Mouse (Mus musculus) adrenal gland, postnatal 36 days (tissue): ENCODE measurements around the gene Bid. TPM values are rescaled to one million over a fixed set of nuclear protein-coding genes. Genes with fewer than 3 reads are reported as not detected.

Source experiments
- DNase-seq, 2 experiments: peaks; one replicate each; pipeline ENCODE4 v3.0.0; 2021; ENCODE audit warnings: mixed read lengths in 1 of 2
- long read RNA-seq, 2 experiments: library from polyadenylated mRNA; stranded (forward); transcript quantifications; one replicate each; pipeline ENCODE4 v2.0.0; 2021; ENCODE audit warnings: borderline sequencing depth in 2 of 2
- total RNA-seq, 2 experiments: library from RNA; stranded (reverse); gene quantifications; 2 replicates each; pipeline ENCODE4 v1.2.3; 2021

Bid gene
- total RNA-seq = 1 to 10 TPM; 4.5 to 5.9 TPM
- long read RNA-seq, experiment 1, transcript Bid-201 (6 exons, 2,189 nt) = major isoform, 16 of 21 reads
- long read RNA-seq, experiment 1, partial matches to known transcripts = 0 of 21 reads
- long read RNA-seq, experiment 1, other reads (novel, unspliced or antisense) = 5 of 21 reads
- long read RNA-seq, experiment 2, partial matches to known transcripts = 0 of 2 reads
- long read RNA-seq, experiment 2, other reads (novel, unspliced or antisense) = 1 of 2 reads

DNA sequence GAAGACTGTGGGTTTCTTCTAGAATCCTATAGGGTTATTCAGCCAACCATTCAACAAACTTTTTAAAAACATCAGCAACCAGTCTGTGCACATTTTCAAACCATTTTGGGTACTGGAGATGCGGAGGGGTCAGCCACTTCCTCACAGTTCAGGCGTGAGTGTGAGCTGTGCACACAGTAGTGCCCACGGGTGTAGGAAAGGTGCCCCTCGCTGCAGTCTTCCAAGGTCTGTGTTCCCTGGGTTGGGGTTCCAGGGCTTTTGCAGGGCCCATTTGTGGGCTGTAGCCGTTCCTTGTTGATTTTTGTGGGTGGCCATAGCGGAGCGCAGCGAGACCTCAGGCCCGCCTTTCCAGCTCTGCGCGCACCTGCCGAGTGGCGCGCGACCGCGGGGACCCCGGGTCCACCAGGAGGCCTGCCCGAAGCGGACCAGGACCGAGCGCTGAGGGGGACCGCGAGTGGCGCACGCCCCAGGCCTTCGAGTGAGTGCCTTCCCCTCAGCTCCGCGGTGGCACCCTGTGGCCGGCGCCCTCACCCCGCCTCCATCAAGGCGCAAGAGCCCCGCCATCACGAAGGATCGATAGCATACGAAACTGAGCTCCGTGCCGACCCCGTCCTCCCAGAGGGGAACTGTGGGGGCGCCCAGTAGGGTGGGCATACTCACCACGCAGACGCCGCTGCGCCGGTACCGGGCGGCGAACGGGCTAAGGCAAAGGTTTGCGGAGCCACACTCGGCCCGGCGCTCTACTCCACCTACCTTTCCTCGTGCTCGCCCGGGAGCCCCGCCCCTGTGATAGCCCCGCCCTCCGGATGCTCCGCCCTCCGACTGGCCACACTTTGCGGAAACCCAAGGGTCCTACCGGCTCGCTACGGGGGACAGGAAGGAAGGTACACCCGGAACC is at the start of gene Bid:
Bid (minus strand) TSS at position 780 of the 898 bp plus-strand sequence.
- DNase-seq = peak; percentile 94

DNA sequence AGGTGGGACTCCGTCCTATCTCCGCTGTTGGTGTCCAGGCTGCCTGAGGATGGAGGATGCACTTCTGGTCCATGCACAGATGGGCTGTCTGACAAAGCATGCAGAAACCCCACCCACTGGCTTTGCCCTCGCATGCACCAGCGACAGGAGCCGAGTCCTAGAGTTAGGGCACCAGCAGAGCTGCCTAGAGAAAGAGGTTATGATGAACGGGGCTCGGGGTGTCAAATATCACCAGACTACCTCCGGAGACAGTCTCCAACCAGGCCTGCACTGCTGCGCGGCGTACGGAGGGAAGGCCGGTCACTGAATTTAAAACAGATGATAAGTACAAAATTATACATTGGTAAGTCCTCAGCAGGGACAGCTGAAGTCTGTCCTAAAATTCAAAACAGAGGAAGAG is 49.2 kb upstream of the Bid start:
- DNase-seq = no peak

DNA sequence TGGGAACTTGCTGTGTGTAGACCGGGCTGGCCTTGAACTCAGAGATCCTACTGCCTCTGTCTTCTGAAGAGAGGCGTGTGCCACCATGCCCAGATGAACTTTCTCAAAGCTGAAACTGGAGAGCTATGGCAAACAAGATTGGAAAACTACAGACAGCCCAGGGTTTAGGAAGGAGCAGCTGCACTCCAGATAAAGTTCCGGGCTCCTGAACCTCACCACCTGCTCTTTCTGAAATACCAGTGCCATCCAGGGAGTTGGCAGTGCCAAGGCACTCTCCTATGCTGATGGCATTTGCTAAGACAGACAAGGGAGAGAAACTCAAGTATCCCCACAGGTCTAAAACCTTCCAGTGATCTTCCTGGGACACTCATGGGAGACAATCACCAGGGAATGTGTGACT is 47.5 kb upstream of the Bid start:
- no peak for DNase-seq

DNA sequence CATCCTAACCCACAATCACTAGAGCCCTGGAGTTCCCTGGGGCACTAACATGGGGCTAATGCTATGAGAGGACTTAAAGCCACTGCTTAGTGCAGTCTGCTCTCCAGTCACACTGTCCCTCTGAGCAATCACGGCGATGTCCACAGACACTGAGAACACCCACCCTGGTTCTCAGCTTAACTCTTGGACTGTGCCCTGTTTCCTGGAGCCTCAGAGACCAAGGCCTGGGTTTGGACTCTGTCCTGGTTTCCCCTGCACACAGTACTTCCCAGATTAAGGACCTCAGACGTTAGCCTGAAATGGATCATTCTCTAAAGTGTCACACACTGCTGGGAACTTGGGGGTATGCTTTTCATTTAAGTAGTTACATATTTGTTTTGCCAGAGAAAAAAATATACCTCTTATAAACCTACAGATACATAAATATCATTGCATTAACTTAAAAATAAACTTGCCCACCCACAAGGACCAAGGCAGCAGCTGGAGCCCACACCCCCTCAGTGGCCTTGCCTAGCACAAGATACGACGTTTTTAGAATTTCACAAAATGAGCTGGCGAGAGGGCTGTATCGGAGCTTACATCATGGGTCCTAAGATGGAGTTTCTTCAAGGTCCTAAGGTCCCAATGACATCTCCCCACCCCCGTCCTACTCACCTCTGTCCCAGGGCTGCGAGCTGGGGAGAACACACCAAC is 43.8 kb upstream of the Bid start:
- no peak for DNase-seq

DNA sequence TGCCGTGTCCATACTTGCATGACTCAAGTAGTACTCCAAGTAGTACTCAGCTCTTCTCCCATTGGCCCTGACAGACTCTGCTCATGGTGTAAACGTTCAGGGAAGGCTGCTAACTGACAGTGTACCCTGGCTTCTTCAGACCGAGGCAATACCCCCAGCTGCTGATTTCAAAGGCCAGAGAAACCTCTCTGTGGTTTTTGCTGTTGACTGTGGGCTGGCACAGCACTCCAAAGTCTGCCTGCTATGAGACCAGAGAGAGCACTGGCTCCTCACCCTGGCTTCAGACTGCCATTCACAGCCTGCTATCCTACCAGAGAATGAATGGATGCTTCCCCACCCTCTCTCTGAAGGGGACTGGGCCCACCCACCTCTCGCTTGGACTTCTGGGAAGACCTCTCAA is 40.7 kb upstream of the Bid start:
- DNase-seq = no peak

DNA sequence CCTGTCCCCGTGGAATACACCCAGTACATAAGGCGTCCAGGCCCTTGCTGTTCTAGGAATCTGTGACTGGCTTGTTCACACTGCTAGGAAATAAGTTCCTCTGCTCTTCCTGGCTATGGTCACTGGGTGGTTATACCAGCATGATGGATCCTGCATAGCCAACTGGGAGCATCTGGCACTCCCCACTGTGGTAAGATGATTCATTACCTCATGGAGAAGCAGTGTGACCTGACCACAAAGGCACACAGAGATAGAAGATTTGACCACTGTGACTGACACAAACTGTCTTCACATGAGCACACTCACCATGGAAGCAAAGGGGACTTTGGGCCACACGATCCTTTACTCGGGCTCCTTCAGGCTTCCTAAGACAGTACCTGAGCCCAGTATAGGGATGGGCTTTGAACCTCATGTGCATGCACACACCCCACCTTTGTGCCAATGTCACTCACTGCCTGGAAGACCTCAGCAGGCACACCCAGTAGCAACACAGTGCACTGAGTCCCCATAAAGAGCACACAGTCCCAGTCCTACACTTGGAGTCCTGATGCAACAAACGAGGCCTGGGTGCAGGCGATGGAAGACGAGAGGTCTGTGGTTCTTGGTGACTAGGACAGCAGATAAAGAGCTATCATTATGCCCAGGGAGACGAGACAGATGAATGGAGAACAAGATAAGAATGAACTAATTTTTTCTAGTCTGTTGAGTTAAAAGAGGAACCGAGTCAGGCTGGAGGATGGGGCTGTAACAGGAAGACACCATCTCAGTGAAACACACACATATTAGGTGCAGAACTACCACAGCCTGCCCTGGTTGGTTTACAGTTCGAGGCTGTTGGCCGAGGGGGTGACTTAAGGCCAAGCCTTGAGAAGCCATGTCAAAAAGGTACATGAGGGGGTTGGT is 39.9 kb upstream of the Bid start:
- no peak for DNase-seq

DNA sequence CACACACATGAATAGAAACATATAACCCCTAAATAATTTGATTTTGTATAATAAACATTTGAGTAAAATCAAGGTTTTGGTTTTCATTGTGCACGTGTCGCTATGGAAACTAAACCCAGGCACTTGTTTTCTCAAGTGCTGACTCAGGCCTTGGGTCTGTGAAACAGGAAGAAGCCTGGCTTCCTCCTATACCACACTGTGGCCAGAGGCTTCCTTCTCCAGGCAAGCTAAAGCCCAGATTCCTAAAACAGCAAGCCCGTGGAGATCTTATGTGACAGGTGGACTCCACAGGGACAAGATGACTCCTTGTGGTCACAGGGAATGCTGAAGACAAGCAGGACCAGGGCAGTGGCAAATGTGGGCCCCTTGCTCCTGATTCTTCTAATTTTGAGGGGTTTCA is 38.6 kb upstream of the Bid start:
- DNase-seq = no peak

DNA sequence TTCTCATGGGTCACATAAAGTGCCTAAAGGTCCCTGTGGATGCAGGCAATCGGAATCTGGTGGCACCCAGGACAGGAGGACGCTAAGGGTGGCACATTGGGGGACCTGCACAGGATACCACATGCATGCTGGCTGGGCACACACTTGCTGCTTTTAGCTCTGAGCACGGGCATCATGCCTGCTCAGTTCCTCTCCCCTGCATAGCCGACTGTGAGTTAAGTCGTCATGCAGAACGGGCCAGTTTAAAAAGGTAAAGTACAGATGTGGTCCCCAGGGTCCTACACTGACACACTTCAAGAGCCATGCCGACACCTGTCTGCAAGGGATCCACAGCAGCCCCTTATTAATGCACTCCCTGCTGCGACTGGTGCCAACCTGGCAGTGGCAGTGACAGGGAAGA is 37.6 kb upstream of the Bid start:
- no peak for DNase-seq

DNA sequence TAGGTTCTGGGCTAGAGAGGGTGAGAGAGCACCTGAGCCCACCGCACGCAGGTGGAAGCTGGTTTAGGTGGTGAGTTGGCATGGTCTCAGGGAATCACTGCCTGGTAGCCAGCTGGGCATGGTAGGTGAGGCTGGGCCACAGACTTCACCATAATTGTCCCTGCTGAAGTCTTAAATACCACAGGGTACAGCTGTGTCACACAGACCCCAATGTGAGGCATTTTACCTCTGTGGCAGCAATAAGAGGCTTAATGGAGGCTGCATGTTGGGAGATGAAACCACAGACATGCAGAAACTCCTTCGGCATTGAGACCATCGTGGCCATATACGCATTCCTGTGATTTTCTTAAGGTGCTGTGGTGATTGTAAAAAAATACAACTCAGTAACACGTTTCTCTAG is 35.8 kb upstream of the Bid start:
- DNase-seq = no peak

DNA sequence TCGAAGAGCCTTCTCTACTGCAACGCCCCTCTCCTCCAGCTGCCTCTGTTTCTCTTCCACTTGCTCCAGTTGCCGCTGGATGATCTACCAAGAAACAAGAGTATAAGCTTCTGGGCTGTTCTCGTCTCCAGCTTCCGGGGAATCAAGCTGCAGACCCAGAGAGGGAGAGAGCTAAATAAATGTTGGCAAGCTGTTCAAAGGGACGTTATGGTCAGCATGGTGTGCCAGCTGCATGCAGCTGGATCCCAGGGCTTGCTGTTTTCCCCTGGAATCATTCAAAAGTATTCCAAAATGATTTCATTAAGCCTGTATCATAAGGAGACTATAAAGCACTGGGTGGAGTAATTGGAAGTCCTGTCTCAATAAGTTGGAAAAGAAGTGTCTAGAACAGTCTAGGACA is 34.7 kb upstream of the Bid start:
- DNase-seq = no peak

DNA sequence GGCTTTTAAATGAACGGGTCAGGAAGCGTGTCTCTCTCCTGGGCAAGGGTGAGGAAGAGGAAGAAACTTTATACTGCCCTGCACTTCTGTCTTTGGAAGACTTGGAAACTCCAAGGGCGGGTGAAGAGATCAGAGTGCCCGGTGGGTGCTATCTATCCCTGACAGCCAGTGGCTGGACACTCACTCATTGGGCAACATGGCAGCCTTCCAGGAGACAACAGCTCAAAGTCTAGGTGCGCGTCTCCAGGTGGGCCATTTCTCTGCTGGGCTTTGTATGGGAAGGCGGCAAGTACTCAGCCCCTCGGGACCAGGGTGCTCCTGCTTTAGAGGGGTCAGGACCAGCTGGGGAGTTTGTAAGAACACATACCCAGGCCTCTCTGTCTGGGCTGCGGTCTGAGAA is 28.9 kb upstream of the Bid start:
- DNase-seq = no peak

DNA sequence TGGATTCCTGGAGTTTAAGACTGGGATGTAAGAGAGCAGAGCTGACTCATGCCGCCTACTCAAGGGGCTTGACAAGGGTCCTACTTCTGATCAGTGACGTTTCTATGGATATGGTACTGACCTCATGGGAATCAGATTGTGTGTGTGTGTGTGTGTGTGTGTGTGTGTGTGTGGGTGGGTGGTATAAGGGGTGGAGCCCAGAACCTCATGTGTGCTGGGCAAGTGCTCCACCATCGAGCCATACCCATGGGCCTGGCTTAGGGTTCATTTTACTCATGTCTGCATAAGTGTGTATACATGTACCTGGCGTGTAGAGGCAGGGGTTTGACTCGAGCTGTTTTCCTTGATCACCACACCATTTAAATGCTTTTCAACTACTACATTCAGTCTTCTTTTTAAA is 27.3 kb upstream of the Bid start:
- no peak for DNase-seq

DNA sequence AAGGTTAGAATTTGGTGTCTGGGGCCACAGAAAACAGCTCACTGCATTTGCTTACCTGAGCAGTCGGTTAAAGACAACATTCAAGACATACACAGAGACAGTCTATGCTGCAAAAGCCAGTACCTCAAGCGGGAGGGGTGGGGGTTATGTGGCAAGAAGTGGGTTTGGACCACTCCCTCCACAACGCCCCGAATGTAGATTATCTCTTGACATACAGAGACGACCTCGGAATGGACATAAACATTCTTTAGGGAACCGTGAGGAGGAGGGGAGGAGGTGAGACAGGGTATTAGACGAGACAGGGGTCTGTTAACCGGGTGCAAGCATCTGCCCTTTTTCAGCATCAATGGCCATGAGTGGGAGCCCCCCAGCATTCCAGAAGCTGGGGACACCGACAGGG is 26.9 kb upstream of the Bid start:
- DNase-seq = no peak

DNA sequence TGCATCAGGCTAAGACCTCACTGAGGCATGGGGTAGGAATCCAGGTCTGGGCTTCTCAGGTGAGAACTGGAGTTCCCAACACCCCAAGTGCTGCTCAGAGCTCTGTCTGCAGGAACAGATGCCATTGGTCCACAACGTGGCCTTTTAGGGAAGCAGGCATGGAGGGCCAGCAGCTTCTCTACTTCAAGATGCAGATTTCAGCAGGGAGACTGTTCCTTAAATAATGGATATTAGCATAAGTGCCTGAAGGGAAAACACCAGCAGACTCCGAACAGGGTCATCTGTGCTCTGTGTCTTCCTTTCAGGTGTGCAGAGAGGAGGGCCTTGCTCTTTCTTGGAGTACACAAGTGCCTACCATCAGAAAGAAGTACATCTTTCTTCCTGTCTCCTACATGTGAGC is 26.4 kb upstream of the Bid start:
- no peak for DNase-seq

DNA sequence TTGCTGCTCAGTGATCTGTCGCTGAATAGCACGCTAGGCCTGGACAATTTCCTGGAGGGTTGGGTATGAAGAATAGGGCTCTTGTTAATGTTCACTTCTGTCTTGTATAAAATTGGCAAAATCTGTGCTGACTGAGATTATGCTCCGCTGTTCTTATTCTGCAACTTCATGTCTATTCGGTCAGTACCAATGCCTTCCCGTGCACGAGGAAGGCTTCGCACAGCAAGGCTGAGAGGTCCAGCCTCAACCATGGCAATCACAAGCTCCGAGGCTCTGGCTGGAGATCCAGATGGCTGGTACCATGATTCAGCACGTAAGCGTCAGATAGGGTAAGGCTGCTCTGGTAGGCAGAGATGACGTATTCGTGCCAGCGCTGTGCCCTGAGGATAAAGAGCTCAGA is 24.9 kb upstream of the Bid start:
- no peak for DNase-seq

DNA sequence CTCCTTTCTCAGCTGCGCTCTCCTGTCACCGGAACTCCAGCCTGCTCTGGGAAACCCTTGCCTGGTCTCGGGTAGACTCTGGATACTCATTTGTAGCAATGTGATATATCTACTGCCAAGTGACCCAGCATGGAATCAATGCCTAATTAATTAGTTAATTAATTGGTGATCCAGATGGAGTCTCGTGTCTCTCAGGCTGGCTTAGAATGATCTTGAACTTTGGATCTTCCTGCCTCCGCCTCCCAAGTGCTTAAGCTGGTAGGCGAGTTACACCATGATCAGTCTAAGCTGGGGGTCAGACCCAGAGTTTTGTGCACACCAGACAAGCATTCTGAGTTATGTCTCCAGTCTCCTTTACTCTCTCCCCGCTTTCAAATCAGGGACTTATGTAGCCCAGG is 24.4 kb upstream of the Bid start:
- no peak for DNase-seq

DNA sequence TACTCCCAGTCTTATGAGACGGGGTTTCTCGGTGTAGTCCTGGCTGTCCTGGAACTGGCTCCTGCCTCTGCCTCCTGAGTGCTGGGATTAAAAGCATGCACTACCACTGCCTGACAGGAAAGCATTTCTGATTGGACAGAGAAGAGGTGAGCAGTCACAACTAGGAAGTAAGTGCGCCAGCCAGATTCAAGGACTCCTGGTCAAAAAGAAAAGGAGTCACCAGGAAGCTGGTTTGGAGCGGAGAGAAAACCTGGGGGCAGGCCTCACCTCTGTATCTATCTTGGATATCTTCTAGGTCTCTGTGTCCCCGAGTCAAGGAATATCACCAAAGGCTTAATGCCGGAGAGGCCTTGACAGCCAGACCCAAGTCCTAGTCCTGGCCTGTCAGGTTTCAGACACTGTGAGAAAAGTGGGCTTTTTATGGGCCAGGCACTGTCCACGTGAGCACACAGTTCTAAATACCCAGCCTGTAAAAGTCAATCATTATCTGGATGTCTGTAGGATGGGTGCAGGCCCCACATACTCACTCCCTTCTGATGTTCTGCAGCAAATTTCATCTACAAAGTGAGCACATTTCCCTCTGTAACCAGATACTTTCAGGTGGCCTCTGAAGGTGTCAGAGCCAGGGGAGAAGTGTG is 23.9 kb upstream of the Bid start:
- no peak for DNase-seq

DNA sequence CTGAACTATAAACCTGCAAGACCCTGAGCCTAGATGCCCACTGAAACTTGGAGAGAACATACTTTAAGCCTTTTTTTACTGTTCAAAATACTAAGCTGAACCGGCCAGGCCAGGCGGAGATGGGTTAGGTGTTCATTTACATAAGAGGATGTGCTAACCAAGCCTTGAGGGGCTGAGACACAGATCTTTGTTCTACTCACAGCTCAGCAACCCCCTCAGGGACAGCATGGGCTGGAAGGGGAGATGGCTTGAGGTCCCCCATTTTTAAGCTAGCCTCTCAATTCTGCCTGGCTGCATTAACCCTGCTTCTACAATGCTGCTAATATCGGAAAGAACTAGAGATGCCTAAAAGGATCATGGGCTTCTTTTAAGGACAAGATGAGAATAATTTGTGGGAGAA is 23.1 kb upstream of the Bid start:
- no peak for DNase-seq

DNA sequence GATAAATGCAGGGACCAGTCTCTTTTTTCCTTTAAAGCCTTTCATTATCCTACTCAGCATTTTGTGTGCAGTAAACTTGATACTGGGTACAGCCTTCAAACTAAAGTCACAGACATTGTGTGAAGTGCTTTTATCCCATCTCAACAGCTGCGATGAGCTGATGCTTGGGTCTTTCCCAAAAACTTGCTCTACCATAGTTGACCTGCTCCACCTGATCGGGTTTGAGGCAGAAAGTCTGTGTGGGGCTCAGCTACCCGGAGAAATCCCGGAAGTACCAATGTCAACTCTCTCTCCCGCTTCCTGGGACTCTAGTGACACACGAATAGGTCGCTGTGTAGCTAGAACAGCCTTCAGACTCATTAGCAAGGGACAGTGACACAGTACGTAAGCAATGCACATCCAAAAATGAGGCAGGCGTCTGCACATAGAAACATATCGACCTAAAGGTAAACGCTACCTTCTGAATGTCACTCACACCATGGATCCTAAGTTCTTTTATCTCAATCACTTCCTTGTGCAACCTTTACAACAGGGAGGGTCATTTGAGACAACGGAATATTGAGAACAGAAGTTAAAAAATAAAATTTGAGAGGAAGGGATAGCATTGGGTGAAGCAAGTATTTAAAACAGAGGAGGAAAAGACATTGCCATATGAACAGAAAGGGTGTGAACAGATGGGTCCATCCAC is 22.3 kb upstream of the Bid start:
- no peak for DNase-seq

DNA sequence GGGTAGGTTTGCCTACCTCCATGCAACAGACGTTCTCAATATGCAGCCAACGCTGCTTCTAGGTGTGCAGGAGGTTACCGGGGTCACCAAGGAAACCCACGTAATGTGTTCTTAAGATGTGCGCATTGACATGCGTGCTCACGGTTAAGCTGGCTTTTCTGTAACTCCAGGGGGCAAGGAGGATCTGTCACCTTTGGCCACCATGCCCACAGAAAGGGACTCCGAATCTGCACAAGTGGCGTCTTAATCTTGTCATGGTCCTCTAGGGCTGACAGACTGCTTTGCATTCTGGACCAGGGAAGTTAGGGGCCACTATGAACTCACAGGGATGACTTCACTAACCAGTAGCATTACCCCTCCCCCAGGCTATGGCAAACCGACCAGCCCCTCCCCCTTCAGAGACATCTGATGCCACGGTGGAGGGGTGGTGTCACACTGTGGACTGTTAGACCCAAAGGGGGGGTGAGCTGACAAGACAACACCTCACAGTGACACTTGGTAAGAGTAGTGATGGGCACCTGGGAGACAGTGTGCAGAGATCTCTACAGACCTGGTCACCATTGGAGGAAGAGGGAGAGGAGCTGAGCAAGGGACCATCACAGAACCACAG is 21.5 kb upstream of the Bid start:
- no peak for DNase-seq
